Mouse (Mus musculus) lung, postnatal 0 days (tissue): ENCODE results near the gene Rab5if.

Experiments
- CTCF ChIP-seq: IDR thresholded peaks from 2 replicates; pipeline ENCODE4 v1.5.1; 2016; ENCODE audit warnings: antibody characterized with exemption, mild to moderate bottlenecking
- EP300 ChIP-seq: IDR thresholded peaks from 2 replicates; pipeline ENCODE4 v1.6.1; 2016; ENCODE audit warnings: antibody characterized with exemption, mild to moderate bottlenecking, control low read depth

- TF ChIP-seq CTCF (no peak), EP300 (no peak)
Observed at GRCm38 (mm10) chr2:156815412-156815811, 47.5 kb upstream of the Rab5if start.
